Mouse (Mus musculus): ENCODE measurements around the gene Faah.

The Faah gene

GRCm38 (mm10) chr4:116000671-116001070, 17.1 kb downstream of the Faah start:
- no peak for DNase-seq (ENCODE audit: low read depth, low spot score)

GRCm38 (mm10) chr4:115996729-115997128, 21.0 kb downstream of the Faah start:
- no peak for DNase-seq (ENCODE audit: low read depth, low spot score)

- DNase-seq (ENCODE audit: low read depth, low spot score), result no peak
These were observed 22.4 kb downstream of the Faah start for GRCm38 (mm10) chr4:115995376-115995730.

- DNase-seq (ENCODE audit: low read depth, low spot score), result no peak
These were observed 22.9 kb downstream of the Faah start for GRCm38 (mm10) chr4:115994662-115995375.

- no peak for DNase-seq (ENCODE audit: low read depth, low spot score)
These were observed 28.3 kb downstream of the Faah start for GRCm38 (mm10) chr4:115989382-115989781.

- no peak for DNase-seq (ENCODE audit: low read depth, low spot score)
These were observed 29.7 kb downstream of the Faah start for GRCm38 (mm10) chr4:115987858-115988530.

- DNase-seq (ENCODE audit: low read depth, low spot score), result no peak
These were observed 30.3 kb downstream of the Faah start for GRCm38 (mm10) chr4:115987436-115987835.

- no peak for DNase-seq (ENCODE audit: low read depth, low spot score)
These were observed 32.8 kb downstream of the Faah start for GRCm38 (mm10) chr4:115984967-115985366.

- DNase-seq (ENCODE audit: low read depth, low spot score), result peak; percentile 24
These were observed 33.6 kb downstream of the Faah start for GRCm38 (mm10) chr4:115984111-115984510.

- DNase-seq (ENCODE audit: low read depth, low spot score), result peak; percentile 28
These were observed 37.0 kb downstream of the Faah start for GRCm38 (mm10) chr4:115980676-115981075.

- no peak for DNase-seq (ENCODE audit: low read depth, low spot score)
These were observed 38.3 kb downstream of the Faah start for GRCm38 (mm10) chr4:115979437-115979836.

GRCm38 (mm10) chr4:115978911-115979310, 38.8 kb downstream of the Faah start:
- no peak for DNase-seq (ENCODE audit: low read depth, low spot score)

GRCm38 (mm10) chr4:115972543-115972942, 45.2 kb downstream of the Faah start:
- no peak for DNase-seq (ENCODE audit: low read depth, low spot score)

GRCm38 (mm10) chr4:115964446-115964845, 53.3 kb downstream of the Faah start:
- DNase-seq (ENCODE audit: low read depth, low spot score), result no peak

- DNase-seq (ENCODE audit: low read depth, low spot score), result no peak
These were observed 54.0 kb downstream of the Faah start for GRCm38 (mm10) chr4:115963751-115964150.

GRCm38 (mm10) chr4:115962671-115963412, 54.9 kb downstream of the Faah start:
- no peak for DNase-seq (ENCODE audit: low read depth, low spot score)

GRCm38 (mm10) chr4:115961991-115962390, 55.7 kb downstream of the Faah start:
- DNase-seq (ENCODE audit: low read depth, low spot score), result no peak

- DNase-seq (ENCODE audit: low read depth, low spot score), result no peak
These were observed 58.2 kb downstream of the Faah start for GRCm38 (mm10) chr4:115959546-115959945.

GRCm38 (mm10) chr4:115955494-115955775, 62.3 kb downstream of the Faah start:
- DNase-seq (ENCODE audit: low read depth, low spot score), result no peak

GRCm38 (mm10) chr4:115954656-115955493, 62.9 kb downstream of the Faah start:
- DNase-seq (ENCODE audit: low read depth, low spot score), result no peak

- no peak for DNase-seq (ENCODE audit: low read depth, low spot score)
These were observed 64.2 kb downstream of the Faah start for GRCm38 (mm10) chr4:115953559-115953958.

- DNase-seq (ENCODE audit: low read depth, low spot score), result no peak
These were observed 65.0 kb downstream of the Faah start for GRCm38 (mm10) chr4:115952758-115953157.
